Mouse (Mus musculus): ENCODE data around the gene Ppp1r3f.

Gene Ppp1r3f

DNA sequence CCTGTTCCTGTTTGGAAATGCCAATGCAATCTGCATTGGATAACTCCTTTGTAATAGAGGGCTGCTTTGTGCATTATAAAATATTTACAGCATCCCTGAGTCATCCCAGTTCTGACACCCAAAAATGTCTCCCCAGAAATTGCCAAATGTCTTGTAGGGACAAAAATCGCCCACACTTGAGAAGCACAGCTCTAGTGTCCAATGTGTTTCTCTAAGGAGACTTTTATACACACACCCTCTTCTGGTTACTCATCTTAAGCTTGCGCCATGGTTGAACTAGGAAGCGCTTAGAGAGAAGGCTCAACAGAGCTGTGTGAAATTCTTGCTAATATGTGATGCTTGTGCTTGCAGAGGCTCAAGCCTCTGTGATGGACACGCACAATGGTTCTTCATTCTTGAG, 20.6 kb downstream of the Ppp1r3f start:
- DNase-seq (ENCODE audit: low spot score) = no peak

DNA sequence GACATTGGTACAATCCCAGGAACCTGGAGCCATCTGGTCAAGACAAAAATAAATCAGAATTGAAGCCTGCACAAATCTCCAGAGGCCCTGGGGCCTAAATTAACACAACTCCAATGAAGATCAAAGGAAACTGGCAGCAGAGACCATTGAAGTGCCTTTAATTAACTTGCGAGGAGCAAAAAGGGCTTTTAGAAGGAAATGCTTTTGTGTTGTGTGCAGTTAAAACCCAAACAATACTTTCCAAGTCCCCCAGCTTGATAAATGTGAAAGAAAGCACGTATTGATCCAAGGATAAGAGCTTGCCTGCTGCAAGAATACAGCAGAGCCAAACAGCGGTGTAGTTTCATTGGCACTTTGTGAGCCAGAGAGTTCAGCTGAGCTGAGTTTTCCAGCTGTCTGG, 49.1 kb downstream of the Ppp1r3f start:
- DNase-seq (ENCODE audit: low spot score) = no peak

Measured in adipocyte (in vitro differentiated cells).